Mouse (Mus musculus) kidney, adult 8-10 months (tissue): ENCODE results near the gene Lpcat2.
"Not testable (repeated sequence)": the region's sequence is repeated elsewhere in the genome, so short reads cannot be mapped to it uniquely, and the experiment has no call there.

Experiments
- DNase-seq, 2 experiments: peaks; one replicate each; pipeline ENCODE4 v3.0.0; 2022

Lpcat2 gene

DNA sequence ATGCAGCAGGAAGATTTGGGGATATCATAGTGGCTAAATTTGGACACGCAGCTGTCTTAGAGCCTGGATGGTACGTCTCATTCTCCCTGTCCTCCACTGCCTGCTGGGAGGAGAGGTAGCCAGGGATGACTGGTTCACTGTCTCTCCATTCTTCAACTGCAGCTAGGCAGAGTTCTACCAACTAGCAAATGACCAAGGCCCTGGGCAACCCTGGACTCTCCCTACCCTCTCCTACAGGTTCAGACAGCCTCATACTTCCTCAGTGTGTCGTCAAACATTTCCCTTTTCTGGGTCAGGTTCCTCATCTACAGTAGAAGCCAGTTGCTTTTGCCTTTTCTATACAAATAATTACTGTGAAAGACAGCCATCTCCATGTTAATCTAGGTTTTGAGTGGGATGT lies 466 bp upstream of the Lpcat2 start:
- no peak for DNase-seq

DNA sequence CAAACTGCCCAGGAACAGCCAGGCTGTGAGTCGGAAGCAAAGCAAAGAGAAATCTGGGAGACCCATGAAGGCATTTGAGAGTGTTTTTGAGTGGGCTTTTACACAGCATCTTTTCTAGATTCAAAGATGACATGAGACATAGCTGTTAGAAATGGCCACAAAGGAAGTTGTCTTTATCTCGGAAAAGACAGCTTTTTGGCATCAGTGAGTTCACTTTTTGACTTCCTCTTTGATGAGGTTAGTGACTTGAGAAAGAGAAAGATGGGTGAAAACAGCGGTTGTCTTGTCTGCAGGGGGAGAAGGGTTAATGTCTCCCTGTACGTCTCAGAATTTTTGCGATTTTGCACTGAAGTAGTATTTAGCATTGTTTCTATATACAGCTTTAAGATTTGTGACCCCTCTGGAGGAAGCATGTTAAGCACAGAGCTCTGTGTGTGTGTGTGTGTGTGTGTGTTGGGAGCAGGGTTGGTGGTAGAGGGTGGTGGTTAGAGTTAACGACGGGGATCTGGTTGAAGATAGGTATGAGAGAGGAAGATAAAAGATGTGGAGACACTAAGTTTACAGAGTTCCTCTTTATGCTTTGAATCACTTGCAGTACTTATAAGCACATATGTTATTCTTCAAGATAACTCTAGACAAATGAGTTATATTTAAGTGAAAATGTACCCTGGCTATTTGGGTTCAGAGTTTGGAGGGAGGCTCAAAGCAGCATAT lies 1.3 kb downstream of the Lpcat2 start:
- DNase-seq = no peak

DNA sequence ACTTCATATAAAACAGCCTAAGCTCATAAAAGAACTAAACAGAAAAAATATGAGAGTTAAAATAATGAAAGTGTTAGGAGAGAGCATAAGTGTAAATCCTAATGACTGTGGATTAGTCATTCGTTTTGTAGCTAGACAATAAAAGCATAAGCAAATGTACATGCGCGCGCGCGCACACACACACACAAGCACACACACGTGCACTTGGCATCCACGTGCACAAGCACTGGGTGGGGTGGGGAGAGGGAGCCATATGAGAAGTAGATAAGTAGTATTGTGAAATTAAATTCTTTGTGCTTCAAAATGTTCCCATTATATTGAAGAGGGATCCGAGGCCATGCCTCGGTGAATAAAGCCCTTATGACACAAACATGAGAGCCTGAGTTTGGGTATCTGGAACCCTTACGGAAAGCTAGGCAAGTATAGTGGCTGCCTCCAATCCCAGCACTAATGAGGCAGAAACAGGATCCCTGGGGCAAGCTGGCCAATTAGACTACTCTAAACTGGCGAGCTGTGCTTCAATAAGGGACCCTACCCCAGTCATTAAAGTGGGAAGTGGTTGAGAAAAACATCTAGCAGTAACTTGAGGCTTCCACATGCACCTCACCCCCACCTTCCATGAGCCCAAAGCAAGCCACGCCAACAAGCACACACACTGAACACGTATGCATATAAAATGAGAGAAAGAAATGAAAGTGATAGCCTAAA lies 3.5 kb downstream of the Lpcat2 start:
- no peak for DNase-seq

DNA sequence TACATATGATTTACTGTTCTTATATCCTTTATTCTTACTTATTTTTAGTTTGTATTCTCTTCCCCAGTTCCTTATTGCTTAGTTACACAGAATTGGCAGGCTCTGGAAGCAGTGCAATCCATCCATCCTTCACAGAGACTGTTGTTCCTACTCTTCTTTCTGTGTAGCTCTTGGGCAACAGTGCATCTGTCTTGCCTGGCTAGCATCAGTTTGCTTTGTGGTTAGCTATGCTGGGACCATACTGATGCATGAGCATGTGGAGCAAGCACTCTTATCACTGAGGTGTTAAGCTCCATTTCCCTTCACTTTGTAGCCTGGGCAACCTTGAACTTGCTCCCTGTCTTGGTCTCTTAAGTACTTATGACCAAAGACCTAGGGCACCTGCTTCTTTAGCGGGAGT lies 6.8 kb downstream of the Lpcat2 start:
- no peak for DNase-seq

DNA sequence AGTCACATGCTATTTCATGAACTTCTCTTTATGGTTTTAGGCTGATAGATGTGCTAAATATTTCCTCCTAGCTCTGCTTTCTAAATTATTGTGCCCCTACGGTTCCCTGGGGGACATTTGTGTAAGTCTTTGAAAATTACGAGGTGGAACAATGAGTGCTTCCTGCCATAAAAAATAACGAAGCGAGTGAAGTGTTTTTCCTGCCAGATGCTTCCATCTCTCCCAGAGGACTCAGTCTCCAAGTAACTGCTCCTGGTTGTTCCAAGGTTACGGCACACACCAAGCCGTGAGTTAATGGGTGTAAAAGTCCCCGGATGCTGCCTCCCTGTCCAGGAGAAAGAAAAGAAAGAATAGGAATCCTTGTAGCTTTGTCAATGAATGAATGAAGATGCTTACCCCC lies 15.1 kb downstream of the Lpcat2 start:
- no peak for DNase-seq

DNA sequence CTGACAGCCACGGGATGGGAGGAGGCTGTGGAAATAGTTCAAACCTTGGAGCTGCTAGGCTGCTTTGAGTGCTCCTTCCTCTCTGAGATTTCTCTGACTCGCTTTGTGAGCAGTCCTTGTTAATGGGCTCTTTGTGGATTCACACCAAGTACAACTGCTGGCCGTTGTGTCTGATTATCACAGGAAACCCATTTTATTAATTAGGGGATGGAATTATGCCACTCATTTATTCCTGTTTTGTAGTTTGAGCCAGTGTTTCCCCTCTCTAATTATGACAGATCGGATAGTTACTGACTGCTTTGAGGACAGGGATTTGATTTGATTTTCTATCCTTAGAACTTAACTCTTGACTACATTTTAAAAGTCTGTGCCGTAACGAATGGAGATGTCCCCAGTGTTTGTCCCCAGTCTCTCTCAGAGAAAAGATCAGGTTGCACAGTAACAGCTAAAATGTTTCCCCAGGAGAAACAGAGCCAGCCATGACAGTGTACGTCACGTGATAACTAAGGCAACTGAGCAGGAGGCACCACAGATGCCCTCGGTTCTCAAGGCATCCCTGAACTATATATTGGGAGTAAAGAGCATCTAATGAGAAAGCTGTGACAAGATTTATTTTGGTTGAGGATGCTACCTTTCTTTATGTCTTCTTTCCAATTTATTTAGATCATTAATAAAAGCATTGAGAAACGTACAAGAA lies 17.1 kb downstream of the Lpcat2 start:
- no peak for DNase-seq

DNA sequence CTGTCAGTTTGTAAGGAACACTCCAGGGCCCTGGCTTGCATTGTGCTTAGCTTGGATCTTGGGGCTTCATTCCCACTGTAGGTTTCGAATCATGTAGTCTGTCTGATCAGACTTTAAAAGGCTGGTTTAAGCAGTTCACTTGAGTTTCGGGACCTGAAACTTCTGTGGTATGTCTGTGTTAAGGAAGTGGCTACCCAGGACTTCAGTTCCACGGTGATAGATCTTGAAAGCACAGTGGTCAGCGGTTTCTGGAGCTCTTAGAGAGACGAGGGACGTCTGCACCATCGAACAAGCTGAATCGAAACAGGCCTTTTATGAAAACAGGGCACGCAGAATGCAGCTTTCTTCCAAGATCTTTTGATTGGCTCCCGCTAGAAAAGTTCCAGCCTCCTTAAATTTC lies 20.7 kb downstream of the Lpcat2 start:
- no peak for DNase-seq

DNA sequence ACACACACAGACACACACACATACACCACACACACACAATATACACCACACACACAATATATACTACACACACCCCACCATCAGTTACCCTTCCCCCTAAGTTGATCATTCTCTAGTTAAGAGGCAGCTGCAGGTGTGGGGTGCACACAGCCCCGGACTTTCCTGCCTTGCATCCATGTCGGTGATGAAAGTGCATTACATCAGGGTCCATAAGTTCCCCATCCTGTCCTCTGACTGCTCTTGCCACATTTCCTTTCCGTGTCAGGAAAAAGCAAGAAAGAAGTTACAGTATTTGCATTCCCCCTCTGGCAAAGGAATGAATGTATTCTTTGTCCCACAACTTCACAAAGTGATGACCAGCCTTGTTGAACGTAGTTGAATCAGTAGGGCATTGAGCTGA lies 26.1 kb downstream of the Lpcat2 start:
- DNase-seq = no peak

DNA sequence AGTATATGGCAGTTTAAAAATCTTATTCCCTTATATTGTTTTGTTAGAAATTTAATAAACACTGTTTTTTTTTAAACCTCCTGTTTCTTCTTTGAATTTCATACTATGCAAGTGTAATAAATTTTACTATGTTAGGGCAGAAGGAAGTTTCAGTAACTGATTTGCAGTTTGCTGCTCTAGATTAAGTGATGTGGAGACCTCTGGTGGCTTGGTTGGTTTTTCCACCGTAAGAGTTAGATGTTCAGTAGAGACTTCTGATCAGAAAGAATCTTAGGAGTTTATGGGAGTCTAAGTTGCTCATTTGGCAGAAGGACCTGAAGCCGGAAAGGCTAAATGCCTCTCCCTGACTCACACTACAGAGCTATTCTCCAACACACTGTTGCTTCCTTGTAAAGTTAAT lies 28.6 kb downstream of the Lpcat2 start:
- DNase-seq = peak in 1 of 2 experiments; percentile 9

DNA sequence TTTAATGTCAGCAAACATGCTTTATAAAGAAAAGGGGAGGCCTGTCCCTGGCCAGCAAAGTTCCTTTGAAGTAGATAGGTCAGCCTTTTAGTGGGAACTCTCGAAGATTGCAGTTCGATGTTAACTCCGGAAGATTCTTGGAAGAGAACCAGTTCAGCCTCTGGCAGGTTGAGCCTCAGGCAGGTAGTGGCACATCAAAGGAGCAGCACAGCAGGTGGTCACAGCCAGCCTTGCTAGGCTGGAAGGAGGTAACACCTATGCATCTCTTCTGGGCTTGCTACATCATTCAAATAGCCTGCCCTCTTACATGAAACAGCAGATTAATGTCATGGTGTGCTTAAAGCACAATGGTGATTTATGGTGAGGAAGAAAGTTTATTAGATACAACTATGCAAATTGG lies 37.1 kb downstream of the Lpcat2 start:
- not testable (repeated sequence) for DNase-seq

DNA sequence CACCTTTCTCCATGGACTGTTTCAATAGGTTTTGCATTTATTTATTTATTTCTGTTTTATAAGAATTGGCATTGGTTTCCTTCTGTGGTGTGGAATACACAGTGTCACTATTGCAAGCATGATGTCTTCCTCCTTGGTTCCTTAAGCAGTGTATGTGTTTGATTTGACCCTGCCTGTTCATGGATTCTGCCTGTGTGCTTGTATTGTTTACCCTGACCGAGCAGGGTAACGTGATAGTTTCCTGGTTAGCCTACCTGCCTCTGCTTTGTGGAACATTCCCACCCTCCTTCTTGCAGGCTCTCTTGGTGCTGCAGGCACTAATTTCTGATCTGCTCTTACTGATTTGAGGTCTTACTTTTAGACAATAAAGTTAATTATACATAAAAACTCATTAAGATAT lies 38.7 kb downstream of the Lpcat2 start:
- no peak for DNase-seq

DNA sequence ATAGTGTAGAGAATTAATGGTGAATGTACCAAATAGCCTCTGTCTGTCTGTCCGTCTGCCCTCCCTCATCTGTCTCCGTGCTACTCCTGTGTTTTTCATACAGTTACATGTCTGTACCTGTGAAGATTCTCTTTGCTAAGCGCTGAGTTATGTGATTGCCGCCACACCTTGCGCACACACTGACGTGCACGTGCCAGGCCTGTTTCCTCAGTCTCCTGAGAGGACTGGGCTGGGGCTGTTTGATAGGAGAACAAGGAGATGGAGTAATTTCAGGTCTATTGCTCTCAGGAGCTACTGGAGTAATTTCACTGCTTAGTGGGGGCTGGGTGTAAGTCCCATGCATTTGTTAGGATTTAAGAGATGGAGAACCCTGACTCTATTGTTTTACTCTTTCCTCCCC lies 39.9 kb downstream of the Lpcat2 start:
- DNase-seq = no peak

DNA sequence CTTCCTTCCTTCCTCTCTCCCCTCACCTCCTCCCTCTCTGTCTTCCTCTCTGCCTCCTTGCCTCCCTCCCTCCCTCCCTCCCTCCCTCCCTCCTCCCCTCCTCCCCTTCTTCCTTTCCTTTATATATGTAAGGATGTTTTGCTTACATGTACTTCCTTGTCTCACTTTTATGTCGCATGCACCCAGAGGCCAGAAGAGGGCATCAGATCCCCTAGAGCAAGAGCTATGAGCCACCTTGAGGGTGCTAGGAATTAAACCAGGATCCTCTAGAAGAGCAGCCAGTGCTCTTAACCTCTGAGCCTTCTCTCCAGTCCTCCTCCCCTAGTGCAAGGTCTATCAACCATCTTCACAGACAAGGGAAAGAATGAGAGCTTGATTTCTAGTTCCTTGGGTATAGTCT lies 40.9 kb downstream of the Lpcat2 start:
- no peak for DNase-seq

DNA sequence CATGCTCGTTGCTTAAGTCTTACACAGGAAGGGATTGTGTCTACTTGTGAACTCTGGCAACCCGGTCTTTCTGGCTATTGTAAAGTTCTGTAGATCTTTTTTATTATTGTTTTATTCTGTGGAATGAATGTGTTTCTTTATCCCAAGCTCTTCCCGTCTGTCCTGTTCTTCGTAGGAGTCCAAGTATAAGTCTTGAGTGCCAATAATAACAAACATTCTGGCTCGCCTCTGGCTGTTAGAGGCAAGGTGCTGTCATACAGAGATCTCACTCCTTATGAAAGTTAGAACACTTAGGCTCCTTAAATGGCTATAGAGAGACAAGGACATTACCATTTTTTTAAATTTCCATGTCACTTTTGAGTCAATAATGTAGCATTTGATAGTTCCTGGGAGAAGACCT lies 41.5 kb downstream of the Lpcat2 start:
- no peak for DNase-seq

DNA sequence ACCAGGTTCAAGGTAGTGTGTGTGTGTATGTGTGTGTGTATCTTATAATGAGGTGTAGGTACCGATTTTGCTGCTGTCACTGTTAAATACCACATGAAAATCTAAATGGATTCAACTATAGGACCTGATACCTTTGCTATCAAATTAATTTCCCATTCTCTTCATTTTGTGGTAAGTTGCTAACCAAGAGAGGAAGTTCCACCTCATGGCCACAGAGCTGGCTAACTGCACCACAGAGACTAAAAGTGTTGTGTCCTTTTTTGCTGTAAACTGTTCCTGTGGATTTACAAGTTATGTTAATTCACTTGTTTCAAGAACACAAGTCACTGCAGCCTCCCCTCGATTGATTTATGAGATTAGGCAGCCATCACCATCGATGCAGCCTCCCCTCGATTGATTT lies 42.7 kb downstream of the Lpcat2 start:
- no peak for DNase-seq

DNA sequence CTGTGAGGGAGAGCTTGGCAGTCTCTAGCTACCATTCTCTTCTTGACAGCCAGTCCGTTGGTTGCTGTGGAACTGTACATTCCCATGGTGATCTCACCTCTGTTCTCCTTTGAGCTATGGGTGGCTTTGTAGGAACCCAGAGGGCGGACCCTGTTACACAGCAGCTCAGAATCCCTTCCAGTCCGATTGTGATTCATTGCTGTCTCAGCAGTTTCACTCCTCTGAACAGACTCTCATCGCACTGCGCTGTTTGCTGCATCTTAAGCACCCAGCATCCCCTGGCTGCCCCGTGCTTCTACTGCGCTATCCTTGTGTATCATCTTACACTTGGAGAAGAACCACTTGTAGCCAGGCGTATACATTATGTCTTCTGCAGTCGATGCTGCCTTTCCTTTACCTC lies 44.5 kb downstream of the Lpcat2 start:
- no peak for DNase-seq

DNA sequence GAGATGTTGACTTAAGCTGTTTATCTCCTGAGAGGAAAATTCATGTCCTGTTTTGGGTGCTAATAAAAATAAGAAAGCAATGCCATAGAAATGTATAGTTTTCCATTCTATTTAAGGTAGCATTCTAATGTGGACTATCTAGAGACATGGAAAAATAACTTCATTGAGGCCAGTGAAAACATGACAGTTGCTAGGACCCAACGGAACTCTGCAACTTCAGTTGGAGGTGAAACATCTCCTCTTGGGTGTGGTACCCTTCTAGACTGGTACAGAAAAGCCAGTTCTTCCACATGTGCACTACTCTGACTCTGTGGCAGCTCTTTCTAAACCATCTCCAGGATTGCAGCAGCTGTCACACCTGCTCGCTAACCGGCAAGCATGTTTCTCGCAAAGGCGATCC lies 46.0 kb downstream of the Lpcat2 start, which contains the start of gene Capns2:
TSS of gene Capns2 (plus strand) at position 301 of the 400 bp plus-strand sequence.
- DNase-seq = no peak

DNA sequence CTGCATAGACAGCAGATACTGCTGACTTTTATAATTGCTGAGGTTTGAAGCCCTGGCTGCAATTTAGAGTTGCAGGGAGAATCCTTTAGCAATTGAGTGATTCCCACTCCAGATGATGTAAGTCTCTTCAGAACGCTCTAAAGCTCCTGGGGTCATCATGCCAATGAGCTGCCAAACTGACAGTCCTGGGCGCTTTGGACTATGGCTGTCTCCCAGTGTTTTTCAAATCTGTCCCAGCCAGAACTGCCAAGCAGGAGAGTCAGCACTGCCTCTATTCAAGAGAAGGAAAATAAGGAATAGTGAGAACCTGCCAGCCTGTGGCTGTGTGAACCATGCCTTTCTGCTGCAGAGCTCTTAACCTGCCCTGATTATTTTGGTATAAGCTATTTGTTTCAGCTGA lies 47.8 kb downstream of the Lpcat2 start:
- no peak for DNase-seq

DNA sequence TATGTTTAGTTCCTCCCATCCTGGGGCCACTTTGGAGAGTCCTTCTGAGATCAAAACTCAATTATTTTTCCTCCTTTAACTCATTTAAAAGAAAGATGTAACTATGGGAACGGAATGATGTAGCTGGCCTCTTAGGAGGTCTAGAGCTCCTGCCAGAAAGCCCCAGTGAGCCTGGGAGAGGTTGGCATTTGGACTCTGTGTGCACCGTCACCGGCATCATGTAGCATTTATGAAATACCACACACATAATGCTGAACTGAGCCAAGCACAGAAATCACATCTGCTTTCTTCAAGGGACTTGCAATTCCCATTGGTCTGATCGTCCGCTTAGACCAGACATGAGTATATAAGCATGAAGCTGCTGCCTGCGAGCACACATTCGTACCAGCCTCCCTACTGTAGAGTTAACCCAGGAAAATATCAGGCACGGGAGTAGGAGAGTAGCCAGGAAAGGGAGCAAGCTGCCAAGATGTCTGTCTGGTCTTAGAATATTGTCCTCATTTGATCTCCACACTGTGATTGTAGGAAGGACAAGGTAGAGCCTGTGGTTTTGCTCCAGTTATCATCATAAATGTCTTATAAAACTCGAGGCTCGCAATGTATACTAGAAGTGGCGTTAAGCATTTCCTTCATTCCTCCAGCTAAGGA lies 48.5 kb downstream of the Lpcat2 start:
- DNase-seq = no peak

DNA sequence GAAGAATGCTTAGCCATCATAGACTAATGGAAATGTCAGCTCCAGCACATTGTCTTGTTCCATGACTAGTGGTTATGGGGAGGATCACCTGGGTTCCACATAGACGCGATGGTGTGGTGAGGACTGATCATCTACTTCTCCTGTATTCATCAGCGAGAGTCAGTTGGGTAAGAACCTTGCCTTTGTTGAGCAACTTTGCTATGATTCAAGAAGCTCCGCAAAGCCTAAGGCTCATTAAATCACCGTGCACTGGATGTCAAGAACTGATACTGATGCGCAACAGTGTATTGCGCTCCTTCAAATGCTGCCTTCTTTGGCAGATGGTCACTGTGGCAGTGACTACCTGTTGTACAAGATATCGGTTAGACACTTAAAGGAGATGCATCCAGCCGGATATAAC lies 51.4 kb downstream of the Lpcat2 start:
- no peak for DNase-seq

DNA sequence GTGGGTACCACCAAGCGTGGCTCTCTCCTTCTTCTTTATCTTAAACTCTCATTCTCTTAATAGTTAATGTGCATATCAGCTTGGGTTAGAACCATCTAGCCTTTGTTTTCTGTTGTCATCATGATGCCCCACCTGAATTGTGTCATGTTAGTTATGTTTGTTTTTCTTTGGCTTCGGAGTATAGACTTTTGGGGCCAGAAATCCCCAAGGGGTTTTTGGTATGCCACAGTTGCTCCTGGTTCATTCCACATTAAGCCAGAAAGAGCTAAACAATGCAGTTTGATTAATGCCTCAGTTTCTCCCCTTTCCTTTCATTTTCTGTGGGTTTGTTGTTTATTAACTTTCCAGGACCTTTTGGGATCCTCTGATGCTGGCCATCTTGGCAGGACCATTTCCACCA lies 53.3 kb downstream of the Lpcat2 start:
- DNase-seq = no peak

DNA sequence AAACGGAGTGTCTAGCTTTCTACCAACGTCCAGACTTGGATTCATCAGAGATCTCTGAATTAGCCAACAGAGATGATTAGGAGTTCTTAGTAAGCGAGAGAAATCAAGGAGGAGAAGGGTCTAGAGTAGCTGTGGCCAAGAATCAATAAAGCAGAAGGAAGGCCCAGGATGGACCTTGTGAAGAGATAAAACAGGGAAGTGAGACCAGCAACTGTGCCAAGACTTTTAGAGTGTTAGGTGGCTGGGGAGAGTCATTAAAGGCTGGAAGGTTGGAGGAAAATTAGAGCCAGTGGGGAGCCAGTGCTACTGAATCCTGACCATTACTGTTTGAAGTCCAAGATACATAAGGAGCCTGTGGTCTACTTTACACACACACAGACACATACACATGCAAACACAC lies 56.3 kb downstream of the Lpcat2 start:
- DNase-seq = no peak

DNA sequence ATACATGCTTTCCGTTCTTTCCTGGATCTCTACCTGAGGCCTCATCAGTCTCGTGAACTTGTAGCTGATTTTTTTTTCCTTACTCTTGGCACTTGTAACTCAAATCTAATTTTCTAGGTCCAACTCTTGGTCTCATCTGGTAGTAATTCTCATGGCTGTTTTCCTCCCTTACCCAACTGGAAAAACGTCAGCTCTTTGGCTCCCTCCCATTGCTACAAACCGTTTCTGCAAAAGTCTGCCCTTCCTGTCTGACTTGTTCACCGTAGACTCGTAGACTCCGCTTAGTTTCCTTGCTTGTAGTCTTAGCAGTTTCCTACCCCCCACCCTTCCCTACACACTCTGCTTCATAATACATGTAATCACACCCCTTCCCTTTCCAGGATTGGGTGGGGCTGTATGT lies 58.3 kb downstream of the Lpcat2 start:
- no peak for DNase-seq

DNA sequence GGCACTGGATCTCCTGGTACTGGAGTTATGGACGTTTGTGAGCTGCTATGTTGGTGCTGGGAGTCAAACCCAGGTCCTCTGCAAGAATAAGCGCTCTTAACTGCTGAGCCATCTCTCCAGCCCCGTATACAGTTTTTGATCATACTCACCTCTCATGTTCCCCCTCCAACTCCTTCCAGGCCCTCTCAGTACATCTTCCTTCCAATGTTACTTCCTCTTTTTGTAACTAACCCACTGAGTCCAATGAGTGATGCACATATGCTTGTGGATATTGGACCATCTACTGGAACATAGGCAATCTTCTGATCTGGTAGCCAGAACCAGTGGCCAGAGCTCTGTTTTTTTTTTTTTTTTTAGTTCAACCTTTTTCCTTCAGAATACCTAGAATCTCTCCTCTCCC lies 60.9 kb downstream of the Lpcat2 start:
- no peak for DNase-seq
